Mouse (Mus musculus): ENCODE measurements at regions not wholly inside any gene's neighbourhood (a gene's known extent, or its start where the extent isn't known, plus 50 kb on each side); places are given as distances from the start of the nearest gene placed in this dataset.
A peak's percentile ranks its signal among the peaks of the same experiment; 100 is the strongest.

- DNase-seq (ENCODE audit: low read depth, low spot score): no peak
Measured at GRCm38 (mm10) chr8:63587871-63588270, 364.2 kb downstream of the Sgo2b start.

- DNase-seq (ENCODE audit: low read depth, low spot score): no peak
Measured at GRCm38 (mm10) chr8:63574500-63574899, 377.5 kb downstream of the Sgo2b start.

- peak; percentile 45 for DNase-seq (ENCODE audit: low read depth, low spot score)
Measured at GRCm38 (mm10) chr8:63539296-63539695, 412.8 kb downstream of the Sgo2b start.

GRCm38 (mm10) chr8:63529763-63530558 lies 422.1 kb downstream of the Sgo2b start:
- no peak for DNase-seq (ENCODE audit: low read depth, low spot score)

Data from ZHBTc4 (cell line).